Mouse (Mus musculus): Measurements from ENCODE around the gene Bach1.
A peak's percentile ranks its signal among the peaks of the same experiment; 100 is the strongest.

Bach1 gene

GRCm38 (mm10) chr16:87741034-87741715 lies 42.4 kb downstream of the Bach1 start:
- DNase-seq (ENCODE audit: low spot score): no peak

- DNase-seq (ENCODE audit: low spot score): no peak
Observed at GRCm38 (mm10) chr16:87743661-87744060, 44.9 kb downstream of the Bach1 start.

DNA sequence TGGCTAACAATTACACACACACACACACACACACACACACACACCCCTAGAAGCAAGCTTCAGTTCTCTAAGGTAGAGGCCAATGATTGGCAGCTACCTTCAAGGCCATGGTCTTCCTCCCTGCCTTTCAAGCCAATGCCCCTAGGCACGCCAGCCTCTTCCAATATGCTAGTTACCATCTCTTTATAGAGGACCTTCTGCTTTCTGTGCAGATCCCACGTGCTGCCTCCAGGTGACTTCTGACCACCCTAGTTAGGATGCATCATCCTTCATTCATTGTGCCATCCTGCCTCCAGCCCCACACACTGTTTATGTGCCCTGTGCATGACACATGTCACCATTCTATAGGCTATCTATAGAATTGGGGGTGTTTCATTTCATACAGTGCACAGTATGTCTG lies 45.6 kb downstream of the Bach1 start:
- DNase-seq (ENCODE audit: low spot score): no peak

DNA sequence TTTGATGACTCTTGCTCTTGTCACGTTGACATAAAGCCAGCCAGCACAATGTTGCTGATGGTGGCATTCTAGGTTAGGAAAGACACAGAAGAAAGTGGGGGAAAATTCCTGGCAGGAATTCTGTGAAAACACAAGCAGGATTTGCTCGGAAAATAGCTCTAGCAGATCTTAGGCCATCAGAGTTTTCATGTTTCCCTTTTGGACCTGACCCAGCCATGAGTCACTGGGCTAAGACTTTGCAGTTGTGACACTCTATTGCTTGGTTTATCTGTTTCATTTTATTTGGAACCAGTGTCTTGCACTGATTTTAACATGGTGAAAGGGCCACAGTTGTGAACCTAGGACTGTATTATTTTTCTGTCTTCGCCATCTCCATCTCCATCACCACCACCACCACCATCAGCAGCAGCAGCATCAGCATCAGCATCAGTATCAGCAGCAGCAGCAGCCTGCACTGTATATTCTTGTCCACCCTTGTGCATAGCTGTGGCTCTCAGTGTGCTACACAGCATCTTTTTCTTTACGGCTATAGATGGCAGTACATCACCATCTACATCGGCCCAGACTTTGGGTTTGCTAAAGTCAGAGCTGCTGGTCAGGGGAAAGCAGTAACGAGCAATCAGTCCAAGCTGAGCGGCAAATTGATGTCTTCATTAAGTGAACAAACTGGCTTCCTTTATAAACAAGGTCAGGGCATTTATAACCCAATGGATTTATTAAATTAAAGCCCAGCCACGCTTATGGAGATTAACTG lies 46.6 kb downstream of the Bach1 start:
- no peak for DNase-seq (ENCODE audit: low spot score)

GRCm38 (mm10) chr16:87746728-87747127 lies 48.0 kb downstream of the Bach1 start:
- peak; percentile 39 for DNase-seq (ENCODE audit: low spot score)

GRCm38 (mm10) chr16:87751243-87751642 lies 52.5 kb downstream of the Bach1 start:
- no peak for DNase-seq (ENCODE audit: low spot score)

GRCm38 (mm10) chr16:87752482-87752881 lies 53.7 kb downstream of the Bach1 start:
- no peak for DNase-seq (ENCODE audit: low spot score)

DNA sequence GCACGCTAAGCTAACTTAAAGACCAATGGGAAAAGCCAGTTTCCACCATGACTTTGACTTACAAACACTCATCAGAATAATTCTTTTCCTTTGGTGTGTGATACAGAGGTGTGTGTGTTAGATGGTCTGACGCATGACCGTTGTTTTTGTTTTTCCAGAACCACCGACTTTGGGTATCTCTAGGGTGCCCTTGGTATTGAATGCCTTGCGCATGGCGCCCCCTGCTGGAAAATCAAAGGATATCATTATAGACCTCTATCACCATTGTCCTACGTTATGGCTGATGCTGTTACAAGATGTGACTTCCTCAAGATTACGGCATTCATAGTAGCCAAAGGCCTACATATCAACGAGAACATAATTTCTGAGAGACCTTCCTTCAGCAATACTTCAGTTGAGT lies 56.1 kb downstream of the Bach1 start:
- DNase-seq (ENCODE audit: low spot score): no peak

DNA sequence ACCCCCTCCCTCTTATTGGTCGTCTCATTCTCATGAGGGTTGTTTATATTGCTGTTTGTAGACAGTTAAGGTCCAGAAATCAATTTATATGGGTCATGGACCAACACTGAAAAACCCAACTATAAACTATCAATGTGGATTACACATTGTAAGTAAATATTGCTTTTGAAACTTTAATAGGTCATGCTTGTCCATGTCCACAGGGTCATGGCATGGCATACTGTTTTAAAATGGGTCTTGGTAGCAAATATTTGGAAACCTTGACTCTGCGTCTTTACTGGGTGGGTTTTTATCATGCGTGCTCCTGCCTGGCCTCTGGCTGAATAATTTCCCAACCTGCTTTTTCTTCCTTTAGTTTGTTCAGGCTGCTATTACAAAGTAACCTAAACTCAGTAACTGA lies 57.2 kb downstream of the Bach1 start:
- DNase-seq (ENCODE audit: low spot score): no peak

DNA sequence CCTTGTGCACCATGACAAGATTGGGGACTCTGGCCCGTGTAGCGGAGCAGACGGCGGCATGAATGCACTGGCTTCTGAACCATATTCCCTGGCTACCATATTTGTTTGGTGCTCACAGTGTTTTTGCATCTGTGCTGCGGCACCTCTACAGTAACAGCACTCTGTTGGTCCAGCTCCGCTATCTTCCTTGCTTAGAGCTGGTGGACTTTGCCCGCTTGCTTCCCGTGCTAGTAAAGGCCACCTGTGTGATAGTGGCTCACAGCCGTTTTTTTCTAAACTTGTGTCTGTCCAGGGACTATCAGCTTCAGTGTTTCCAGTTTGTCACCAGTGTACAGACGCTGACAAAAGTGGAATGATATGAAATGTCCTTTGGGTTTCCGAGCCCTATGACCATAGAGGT lies 59.3 kb downstream of the Bach1 start:
- DNase-seq (ENCODE audit: low spot score): no peak

DNA sequence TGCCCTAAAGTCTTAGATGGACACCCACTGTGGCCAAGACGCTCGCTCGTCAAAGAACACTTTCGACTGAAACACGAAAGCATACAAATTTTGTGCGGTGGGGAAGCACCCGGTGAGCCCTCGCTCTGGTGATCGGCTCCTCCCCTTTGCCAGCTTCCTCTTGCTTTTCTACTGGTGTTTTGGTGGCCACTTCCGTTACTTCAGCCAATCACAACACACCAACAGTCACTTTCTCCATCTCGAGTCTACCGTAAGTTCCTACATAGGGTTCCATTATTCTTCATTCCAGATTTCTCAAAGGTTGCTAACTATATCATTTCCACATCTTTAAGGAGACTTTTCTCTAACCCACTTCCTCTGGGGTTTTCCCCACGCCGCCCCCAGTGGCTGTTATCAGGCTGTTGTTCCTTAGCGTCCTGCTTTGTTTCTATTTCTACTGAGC lies 65.9 kb downstream of the Bach1 start:
- no peak for DNase-seq (ENCODE audit: low spot score)

DNA sequence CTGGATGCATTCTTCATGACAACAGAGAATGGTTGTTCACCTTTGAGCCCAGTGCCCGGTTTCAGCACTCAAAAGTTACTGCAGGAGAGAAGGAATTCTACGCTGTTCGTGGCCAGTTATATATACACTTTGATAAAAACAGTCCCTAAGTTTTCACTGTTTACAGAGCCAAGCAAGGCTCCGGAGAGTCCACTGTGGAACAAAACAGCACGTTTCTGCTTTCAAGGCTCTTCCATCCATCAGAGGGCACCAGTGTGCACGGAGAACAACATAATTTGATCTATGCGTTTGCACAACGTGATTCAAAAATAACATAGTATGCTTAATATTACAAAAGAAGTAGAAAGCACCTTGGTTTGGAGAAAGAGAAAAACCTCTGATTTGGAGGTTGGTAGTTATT lies 67.2 kb downstream of the Bach1 start:
- no peak for DNase-seq (ENCODE audit: low spot score)

DNA sequence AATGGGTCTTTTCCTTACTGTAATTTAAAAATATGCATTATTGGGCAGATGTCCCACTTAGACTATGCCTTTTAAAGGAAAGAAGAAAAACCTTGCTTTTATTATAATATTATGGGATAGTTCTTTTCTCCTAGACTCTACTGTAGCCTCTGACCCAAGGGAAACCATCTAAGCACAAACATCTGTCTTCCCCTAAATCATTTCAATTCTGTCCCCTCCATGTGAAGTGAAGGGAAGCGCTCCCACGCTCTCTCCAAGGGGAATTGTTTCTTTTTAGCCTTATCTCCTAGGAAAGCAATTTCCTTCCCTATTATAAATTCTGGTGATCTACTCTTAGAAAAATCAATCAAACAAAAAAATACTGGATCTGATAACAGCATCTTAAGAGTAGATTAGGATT lies 71.8 kb downstream of the Bach1 start:
- DNase-seq (ENCODE audit: low spot score): no peak

GRCm38 (mm10) chr16:87771926-87772325 lies 73.2 kb downstream of the Bach1 start:
- DNase-seq (ENCODE audit: low spot score): no peak

GRCm38 (mm10) chr16:87774398-87774797 lies 75.7 kb downstream of the Bach1 start:
- no peak for DNase-seq (ENCODE audit: low spot score)

- no peak for DNase-seq (ENCODE audit: low spot score)
Observed at GRCm38 (mm10) chr16:87777373-87777772, 78.6 kb downstream of the Bach1 start.

DNA sequence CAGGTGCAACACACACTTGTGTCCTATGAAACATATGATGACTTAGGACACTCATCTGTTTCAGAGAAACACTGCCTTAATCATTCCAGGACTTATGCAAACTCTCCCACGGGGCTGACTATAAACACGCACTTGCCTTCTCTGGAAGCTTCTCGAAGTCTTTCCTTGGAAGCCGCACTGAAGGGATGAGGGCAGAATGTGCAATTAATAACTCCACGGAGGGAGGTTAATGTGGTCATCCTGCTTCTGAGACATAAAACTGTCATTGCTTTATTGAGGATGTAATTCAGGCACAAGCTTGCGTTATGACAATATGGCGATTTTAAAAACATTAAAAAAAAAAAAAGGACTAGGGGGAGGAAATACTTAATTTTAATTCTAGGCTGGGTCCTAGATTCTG lies 82.9 kb downstream of the Bach1 start:
- DNase-seq (ENCODE audit: low spot score): no peak

Measured in ovary, postnatal 10 days (tissue).